Comparison of ENCODE assay signal across 8 mouse cellular contexts in genomic region chr7:29282074-29282554, GRCm38 (mm10). TPM values are rescaled to one million over a fixed set of nuclear protein-coding genes. Genes with fewer than 3 reads are reported as not detected.
DNase-seq lines count a peak whose midpoint lies in the region; ATAC-seq and TF ChIP-seq lines count a peak whose summit lies in the region.

No protein-coding gene starts in this region.

- peak; percentile 86 for DNase-seq in cerebellum, adult 11-12 months
- DNase-seq in cerebellum, postnatal 36 days: no peak
- no peak for DNase-seq in neural tube, embryonic 11.5 days (ENCODE audit: low spot score)
- no peak for DNase-seq in neural tube, embryonic 10.5 days (ENCODE audit: extremely low spot score, low spot score)
- no peak for DNase-seq in stomach, postnatal 0 days (ENCODE audit: low spot score)
- DNase-seq in adrenal gland, postnatal 14 days: no peak
- no peak for DNase-seq in frontal cortex, postnatal 25 days (ENCODE audit: low spot score in 2 of 2)

- no peak; the same call in 1 of the 2 replicates for ATAC-seq in neural tube, embryonic 11.5 days (ENCODE audit: insufficient read depth, low FRiP score, low TSS enrichment)
- peak; percentile 6; the same call in 1 of the 2 replicates for ATAC-seq in liver, embryonic 12.5 days
- peak; percentile 62 for ATAC-seq in stomach, postnatal 0 days (ENCODE audit: low FRiP score, low TSS enrichment)

- H3K4me1 ChIP-seq in neural tube, embryonic 11.5 days (ENCODE audit: control insufficient read depth, insufficient read depth, low read length): peaks cover 7% of the 10 kb centered on the region
- H3K4me1 ChIP-seq in liver, embryonic 12.5 days: peaks cover 24% of the 10 kb centered on the region
- no peaks in the 10 kb centered on the region for H3K4me1 ChIP-seq in stomach, postnatal 0 days (replicated peaks; ENCODE audit: control insufficient read depth, insufficient read depth)

- no peaks in the 10 kb centered on the region for H3K36me3 ChIP-seq in neural tube, embryonic 11.5 days (ENCODE audit: control insufficient read depth, insufficient read depth, low read length)
- H3K36me3 ChIP-seq in liver, embryonic 12.5 days: no peaks in the 10 kb centered on the region
- H3K36me3 ChIP-seq in stomach, postnatal 0 days (ENCODE audit: control insufficient read depth, insufficient read depth, low read length): no peaks in the 10 kb centered on the region

- 11% methylated on average over 21 of the region's 21 CpGs for WGBS in neural tube, embryonic 11.5 days
- WGBS in liver, embryonic 12.5 days (ENCODE audit: insufficient replicate concordance): 14% methylated on average over 21 of the region's 21 CpGs
- 8% methylated on average over 21 of the region's 21 CpGs for WGBS in stomach, postnatal 0 days

- TF ChIP-seq EP300 in stomach, postnatal 0 days (optimal IDR thresholded peaks at IDR 0.05): no peak

- H3K27me3 ChIP-seq in neural tube, embryonic 11.5 days (ENCODE audit: control insufficient read depth, insufficient read depth, low read length): peaks cover 22% of the 10 kb centered on the region
- peaks cover 56% of the 10 kb centered on the region for H3K27me3 ChIP-seq in liver, embryonic 12.5 days (replicated peaks)
- H3K27me3 ChIP-seq in stomach, postnatal 0 days (ENCODE audit: control insufficient read depth, insufficient read depth, low read length): 0 out of 2 replicates have a peak, but pooled peaks cover 2% of the 10 kb centered on the region

- H3K4me3 ChIP-seq in neural tube, embryonic 11.5 days (ENCODE audit: low read depth, low read length): peak overlapping the region; percentile 49
- H3K4me3 ChIP-seq in liver, embryonic 12.5 days: peak overlapping the region; percentile 63
- H3K4me3 ChIP-seq in stomach, postnatal 0 days (ENCODE audit: low read depth, low read length): peak overlapping the region; percentile 65

- no peak overlapping the region for H3K27ac ChIP-seq in neural tube, embryonic 11.5 days (ENCODE audit: low read depth, low read length)
- no peak overlapping the region for H3K27ac ChIP-seq in liver, embryonic 12.5 days
- H3K27ac ChIP-seq in stomach, postnatal 0 days (replicated peaks): peak overlapping the region; percentile 97

- peak overlapping the region; percentile 64 for H3K9ac ChIP-seq in neural tube, embryonic 11.5 days (ENCODE audit: low read length)
- peak overlapping the region; percentile 65 for H3K9ac ChIP-seq in liver, embryonic 12.5 days
- peak overlapping the region; percentile 90 for H3K9ac ChIP-seq in stomach, postnatal 0 days (ENCODE audit: low read length)

- H3K9me3 ChIP-seq in neural tube, embryonic 11.5 days (ENCODE audit: control insufficient read depth, low read length): no peaks in the 10 kb centered on the region
- H3K9me3 ChIP-seq in liver, embryonic 12.5 days (replicated peaks): no peaks in the 10 kb centered on the region
- H3K9me3 ChIP-seq in stomach, postnatal 0 days (ENCODE audit: control insufficient read depth, low read length): no peaks in the 10 kb centered on the region

- peak overlapping the region; percentile 99 for H3K4me2 ChIP-seq in neural tube, embryonic 11.5 days (ENCODE audit: low read depth)
- H3K4me2 ChIP-seq in liver, embryonic 12.5 days: peak overlapping the region; percentile 96
- peak overlapping the region; percentile 86 for H3K4me2 ChIP-seq in stomach, postnatal 0 days (replicated peaks; ENCODE audit: low read depth)

- no peak for TF ChIP-seq CTCF in stomach, postnatal 0 days (IDR thresholded peaks at IDR 0.05; ENCODE audit: low read depth)

RNA-seq across cellular contexts. Expression of gene Spint2, which starts 0.4 kb away (rescaled TPM):
- polyA plus RNA-seq in neural tube, embryonic 11.5 days (2014; fragmentation: Nextera tagmentation; extraction: Ambion mirVana): 27.0 and 28.1 TPM in 2 replicates
- 25.9 and 28.4 TPM in 2 replicates for polyA plus RNA-seq in liver, embryonic 12.5 days (2016; fragmentation: Nextera tagmentation; extraction: Ambion mirVana)
- polyA plus RNA-seq in stomach, postnatal 0 days (2015; fragmentation: Nextera tagmentation; extraction: Ambion mirVana): 638 and 692 TPM in 2 replicates
- total RNA-seq in adrenal gland, postnatal 14 days (2021): 29.0 and 31.5 TPM in 2 replicates

RNA-seq across cellular contexts. Expression of gene Ppp1r14a, which starts 7.0 kb away (rescaled TPM):
- 44.2 and 55.8 TPM in 2 replicates for polyA plus RNA-seq in neural tube, embryonic 11.5 days (2014; fragmentation: Nextera tagmentation; extraction: Ambion mirVana)
- polyA plus RNA-seq in liver, embryonic 12.5 days (2016; fragmentation: Nextera tagmentation; extraction: Ambion mirVana): 4.6 and 5.1 TPM in 2 replicates
- 53.3 and 64.8 TPM in 2 replicates for polyA plus RNA-seq in stomach, postnatal 0 days (2015; fragmentation: Nextera tagmentation; extraction: Ambion mirVana)
- 10.9 and 12.4 TPM in 2 replicates for total RNA-seq in adrenal gland, postnatal 14 days (2021)

RNA-seq across cellular contexts. Expression of gene Dpf1, which starts 21.6 kb away (rescaled TPM):
- 65.2 and 66.7 TPM in 2 replicates for polyA plus RNA-seq in neural tube, embryonic 11.5 days (2014; fragmentation: Nextera tagmentation; extraction: Ambion mirVana)
- polyA plus RNA-seq in liver, embryonic 12.5 days (2016; fragmentation: Nextera tagmentation; extraction: Ambion mirVana): 2.6 and 3.6 TPM in 2 replicates
- 1.9 TPM in 2 replicates for polyA plus RNA-seq in stomach, postnatal 0 days (2015; fragmentation: Nextera tagmentation; extraction: Ambion mirVana)
- 1.8 and 2.4 TPM in 2 replicates for total RNA-seq in adrenal gland, postnatal 14 days (2021)

RNA-seq across cellular contexts. Expression of gene 2200002D01Rik, which starts 33.8 kb away (rescaled TPM):
- 1.2 and 1.6 TPM in 2 replicates for polyA plus RNA-seq in neural tube, embryonic 11.5 days (2014; fragmentation: Nextera tagmentation; extraction: Ambion mirVana)
- polyA plus RNA-seq in liver, embryonic 12.5 days (2016; fragmentation: Nextera tagmentation; extraction: Ambion mirVana): 3.0 and 3.9 TPM in 2 replicates
- polyA plus RNA-seq in stomach, postnatal 0 days (2015; fragmentation: Nextera tagmentation; extraction: Ambion mirVana): 192 and 201 TPM in 2 replicates
- 2.4 and 2.7 TPM in 2 replicates for total RNA-seq in adrenal gland, postnatal 14 days (2021)

RNA-seq across cellular contexts. Expression of gene Yif1b, which starts 44.0 kb away (rescaled TPM):
- 87.3 and 94.1 TPM in 2 replicates for polyA plus RNA-seq in neural tube, embryonic 11.5 days (2014; fragmentation: Nextera tagmentation; extraction: Ambion mirVana)
- polyA plus RNA-seq in liver, embryonic 12.5 days (2016; fragmentation: Nextera tagmentation; extraction: Ambion mirVana): 59.2 and 64.3 TPM in 2 replicates
- polyA plus RNA-seq in stomach, postnatal 0 days (2015; fragmentation: Nextera tagmentation; extraction: Ambion mirVana): 62.8 and 74.1 TPM in 2 replicates
- total RNA-seq in adrenal gland, postnatal 14 days (2021): 77.1 and 81.0 TPM in 2 replicates

Comparison
In these comparisons a context has a peak if more than half of its experiments do, and no peak if none do; other contexts are left out.
1. RNA of gene Spint2, which starts 0.4 kb away (polyA plus RNA-seq): 638 to 692 TPM in stomach, postnatal 0 days; 25.9 to 28.4 TPM in liver, embryonic 12.5 days and 27.0 to 28.1 TPM in neural tube, embryonic 11.5 days; every median in the first group is over 10 times any median in the second.
2. RNA of gene Dpf1, which starts 21.6 kb away (polyA plus RNA-seq): 65.2 to 66.7 TPM in neural tube, embryonic 11.5 days; 2.6 to 3.6 TPM in liver, embryonic 12.5 days and 1.9 TPM in stomach, postnatal 0 days; every median in the first group is over 10 times any median in the second.
3. Peak in every context shown above with its lines, with median percentiles within 50 percentile points of each other: H3K4me2 ChIP-seq, H3K4me3 ChIP-seq and H3K9ac ChIP-seq.